ENCODE assay signal across 8 mouse cellular contexts in the genomic region with DNA sequence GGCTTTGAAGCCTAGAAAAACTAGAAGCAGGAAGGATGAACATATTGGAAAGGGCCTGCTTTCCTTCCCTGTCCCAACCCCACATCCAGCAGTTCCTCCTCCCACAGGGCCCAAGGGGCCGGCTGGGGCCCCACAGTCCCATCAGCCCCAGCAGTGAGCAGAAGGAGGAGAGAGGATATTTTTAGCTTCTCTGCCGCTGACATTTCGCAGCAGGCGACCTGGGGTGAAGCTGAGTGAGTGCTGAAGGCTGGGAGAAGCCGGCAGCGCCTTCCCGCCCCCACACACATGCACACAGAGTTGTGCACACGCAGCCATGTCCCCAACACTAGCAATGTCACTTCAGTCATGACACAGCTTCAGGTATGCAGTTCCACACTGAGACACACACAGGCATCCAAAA. TPM values are rescaled to one million over a fixed set of nuclear protein-coding genes. Genes with fewer than 3 reads are reported as not detected.
DNase-seq lines count a peak whose midpoint lies in the region; ATAC-seq and TF ChIP-seq lines count a peak whose summit lies in the region.

No protein-coding gene starts in this region.

- H3K36me3 ChIP-seq in kidney, embryonic 15.5 days = no peaks in the 10 kb centered on the region
- no peaks in the 10 kb centered on the region for H3K36me3 ChIP-seq in kidney, postnatal 0 days (ENCODE audit: insufficient read depth, low read length)

- peaks cover 88% of the 10 kb centered on the region for H3K4me1 ChIP-seq in kidney, embryonic 15.5 days
- peaks cover 69% of the 10 kb centered on the region for H3K4me1 ChIP-seq in kidney, postnatal 0 days (replicated peaks; ENCODE audit: insufficient read depth, low read length)
- H3K4me1 ChIP-seq in olfactory bulb, adult 2 months (ENCODE audit: control insufficient read depth, insufficient read depth, low read length) = peaks cover 66% of the 10 kb centered on the region

- 0 out of 2 replicates have a peak overlapping the region, but pooled peaks have one; percentile 5 for H3K4me2 ChIP-seq in kidney, embryonic 15.5 days
- no peak overlapping the region for H3K4me2 ChIP-seq in kidney, postnatal 0 days (ENCODE audit: low read length)

- H3K27me3 ChIP-seq in kidney, embryonic 15.5 days = no peaks in the 10 kb centered on the region
- H3K27me3 ChIP-seq in kidney, postnatal 0 days (ENCODE audit: insufficient read depth, low read length) = no peaks in the 10 kb centered on the region

- no peak for TF ChIP-seq CTCF in kidney, postnatal 0 days (IDR thresholded peaks at IDR 0.05; ENCODE audit: low read depth)
- TF ChIP-seq CTCF in olfactory bulb, adult 2 months (IDR thresholded peaks at IDR 0.05; ENCODE audit: insufficient read depth, low read depth, low read length) = no peak

- H3K27ac ChIP-seq in kidney, embryonic 15.5 days = peak overlapping the region; percentile 88
- H3K27ac ChIP-seq in kidney, postnatal 0 days = peak overlapping the region; percentile 79
- H3K27ac ChIP-seq in olfactory bulb, adult 2 months (ENCODE audit: insufficient read depth, low read depth, low read length) = peak overlapping the region; percentile 88

- H3K9me3 ChIP-seq in kidney, embryonic 15.5 days (replicated peaks) = no peaks in the 10 kb centered on the region
- no peaks in the 10 kb centered on the region for H3K9me3 ChIP-seq in kidney, postnatal 0 days (replicated peaks; ENCODE audit: low read length)

- H3K9ac ChIP-seq in kidney, embryonic 15.5 days = peak overlapping the region; percentile 27; the same call in 1 of the 2 replicates
- H3K9ac ChIP-seq in kidney, postnatal 0 days (ENCODE audit: low read depth, low read length) = no peak overlapping the region

- 12% methylated on average over 8 of the region's 8 CpGs for WGBS in kidney, embryonic 15.5 days
- WGBS in kidney, postnatal 0 days = 8% methylated on average over 8 of the region's 8 CpGs
- WGBS in olfactory bulb, adult 2 months = 9% methylated on average over 8 of the region's 8 CpGs

- no peak overlapping the region for H3K4me3 ChIP-seq in kidney, embryonic 15.5 days (replicated peaks)
- no peak overlapping the region for H3K4me3 ChIP-seq in kidney, postnatal 0 days (replicated peaks; ENCODE audit: low read depth, low read length)
- H3K4me3 ChIP-seq in olfactory bulb, adult 2 months (ENCODE audit: insufficient read depth, low read depth, low read length) = no peak overlapping the region

- TF ChIP-seq POLR2A in olfactory bulb, adult 2 months (IDR thresholded peaks at IDR 0.05; ENCODE audit: insufficient read depth, low read depth, low read length) = no peak

- no peak for DNase-seq in kidney, adult 8-10 months
- DNase-seq in gastrocnemius, postnatal 25 days = peak; percentile 78
- DNase-seq in kidney, postnatal 0 days (ENCODE audit: low spot score) = peak; percentile 80
- DNase-seq in yolk sac, embryonic 10.5 days (ENCODE audit: low spot score) = no peak
- DNase-seq in layer of hippocampus, postnatal 10 days (ENCODE audit: low spot score in 2 of 2) = no peak
- no peak for DNase-seq in ovary, postnatal 36 days (ENCODE audit: low spot score)

- ATAC-seq in kidney, embryonic 15.5 days (replicated peaks; ENCODE audit: low FRiP score) = no peak
- no peak for ATAC-seq in kidney, postnatal 0 days (replicated peaks; ENCODE audit: low FRiP score, low read depth)

RNA-seq across cellular contexts. Expression of a gene that starts 42.5 kb away (rescaled TPM):
- polyA plus RNA-seq in kidney, embryonic 15.5 days (2015; fragmentation: Nextera tagmentation; extraction: Ambion mirVana) = 107 and 109 TPM in 2 replicates
- total RNA-seq in gastrocnemius, postnatal 25 days (2021) = 10 to 100 TPM; 33.8 to 39.7 TPM
- polyA plus RNA-seq in kidney, postnatal 0 days (2015; fragmentation: Nextera tagmentation; extraction: Ambion mirVana) = 98.8 and 113 TPM in 2 replicates
- not detected in 2 replicates for polyA plus RNA-seq in olfactory bulb, adult 2 months (2012; ENCODE audit: insufficient read depth, insufficient read length, low replicate concordance, missing spikeins)
- 10 to 100 TPM; 42.3 to 42.7 TPM for total RNA-seq in layer of hippocampus, postnatal 10 days (2021)

Comparison
In these comparisons a context has a peak if more than half of its experiments do, and no peak if none do; other contexts are left out.
1. DNase-seq: peak in gastrocnemius, postnatal 25 days (single experiment) and kidney, postnatal 0 days (single experiment); none in kidney, adult 8-10 months (0 of 2), yolk sac, embryonic 10.5 days (single experiment), layer of hippocampus, postnatal 10 days (0 of 2) and ovary, postnatal 36 days (single experiment).
2. RNA of a gene that starts 42.5 kb away (polyA plus RNA-seq): 107 to 109 TPM in kidney, embryonic 15.5 days and 98.8 to 113 TPM in kidney, postnatal 0 days; not detected in olfactory bulb, adult 2 months; every median in the first group is over 10 times any median in the second.
3. Peak in every context shown above with its lines, with median percentiles within 50 percentile points of each other: H3K27ac ChIP-seq.